Mouse (Mus musculus) heart, postnatal 0 days (tissue): ENCODE data around the gene Tbx6. TPM values are rescaled to one million over a fixed set of nuclear protein-coding genes. Genes with fewer than 3 reads are reported as not detected.
"Not testable (repeated sequence)": the region's sequence is repeated elsewhere in the genome, so short reads cannot be mapped to it uniquely, and the experiment has no call there.

ENCODE experiments used
- ATAC-seq: fragments of 200-750 bp; cut with Nextera tagmentation; 2 replicates; pipeline ENCODE4 v1.8.0; 2017; ENCODE audit warnings: low read depth, moderate number of reproducible peaks, moderate library complexity; ENCODE audit not compliant: insufficient read depth
- DNase-seq: peaks from one replicate; pipeline ENCODE4 v3.0.0-alpha.2; 2016; ENCODE audit warnings: low spot score
- H3K27ac ChIP-seq: fragments of 300-500 bp; sonication (generic); 2 replicates; pipeline ENCODE4 v1.5.1; 2014; ENCODE audit warnings: low read depth, mild to moderate bottlenecking
- H3K27me3 ChIP-seq: fragments of 300-500 bp; sonication (generic); 2 replicates; pipeline ENCODE4 v1.6.1; 2014; ENCODE audit warnings: low read length, mixed read lengths; ENCODE audit not compliant: control insufficient read depth, insufficient read depth
- H3K36me3 ChIP-seq: fragments of 300-500 bp; sonication (generic); replicated peaks from 2 replicates; pipeline ENCODE4 v1.6.1; 2014; ENCODE audit warnings: low read length, mixed read lengths; ENCODE audit not compliant: control insufficient read depth, insufficient read depth
- H3K4me1 ChIP-seq: fragments of 300-500 bp; sonication (generic); 2 replicates; pipeline ENCODE4 v1.6.1; 2014; ENCODE audit warnings: antibody characterized with exemption; ENCODE audit not compliant: control insufficient read depth, insufficient read depth
- H3K4me2 ChIP-seq: fragments of 300-500 bp; sonication (generic); 2 replicates; pipeline ENCODE4 v1.6.1; 2014; ENCODE audit warnings: low read depth, mild to moderate bottlenecking, low read length, moderate library complexity
- H3K4me3 ChIP-seq: fragments of 300-500 bp; sonication (generic); 2 replicates; pipeline ENCODE4 v1.5.1; 2014; ENCODE audit warnings: low read depth, low read length
- H3K9ac ChIP-seq: fragments of 300-500 bp; sonication (generic); replicated peaks from 2 replicates; pipeline ENCODE4 v1.6.1; 2014; ENCODE audit warnings: low read depth, low read length, mixed read lengths
- H3K9me3 ChIP-seq: fragments of 300-500 bp; sonication (generic); replicated peaks from 2 replicates; pipeline ENCODE4 v1.6.1; 2016; ENCODE audit warnings: low read length; ENCODE audit not compliant: control insufficient read depth
- CTCF ChIP-seq: IDR thresholded peaks from 2 replicates; pipeline ENCODE4 v1.5.1; 2016; ENCODE audit warnings: antibody characterized with exemption, control low read depth, low read depth
- EP300 ChIP-seq: IDR thresholded peaks from 2 replicates; pipeline ENCODE4 v1.6.1; 2016; ENCODE audit warnings: antibody characterized with exemption, low read depth
- WGBS: fragments of 180-500 bp; shearing (Covaris S2); extraction: QIAGEN DNeasy Blood & Tissue Kit; methylation state at CpG from one replicate; pipeline ENCODE4 v1.1.7; 2014; 5-methylcytosine and 5-hydroxymethylcytosine counted together
- polyA plus RNA-seq: library from polyadenylated mRNA; unstranded; fragments of >200 nt; fragmentation: Nextera tagmentation; extraction: Ambion mirVana; gene quantifications from 2 replicates; pipeline ENCODE4 v1.2.1, GENCODE M21; 2015
- total RNA-seq: library from RNA; depleted of rRNA; stranded (reverse); fragments of >200 nt; gene quantifications from 2 replicates; pipeline ENCODE4 v1.2.3, GENCODE M21; 2014; ENCODE audit warnings: low replicate concordance

Gene Tbx6
- total and polyA plus RNA-seq, 2 experiments from 2014 or later: 0.23 TPM; not detected in 1

DNA sequence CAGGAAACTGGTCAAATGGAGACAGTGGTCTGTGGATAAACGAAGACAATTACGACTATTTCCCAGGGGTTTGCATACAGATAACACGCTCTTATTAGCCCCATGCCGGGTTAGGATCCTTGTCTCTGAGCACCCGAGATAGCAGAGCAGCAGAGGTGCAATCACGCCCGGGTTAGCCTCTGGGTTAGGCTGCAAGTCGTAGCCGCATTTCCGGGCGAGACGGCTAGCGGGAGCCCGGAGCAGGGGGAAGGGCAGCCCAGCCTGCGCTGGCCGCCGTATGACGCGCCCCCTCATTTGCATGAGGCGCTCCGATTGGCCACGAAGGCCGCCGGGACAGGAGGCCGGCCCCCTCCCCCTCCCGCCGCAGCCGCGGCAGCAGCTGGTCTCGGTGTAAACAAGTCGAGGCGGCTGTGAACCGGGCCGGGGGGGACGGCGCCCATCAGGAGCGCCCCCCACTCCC is 4.7 kb upstream of the Tbx6 start, which contains the start of gene Ypel3:
Ypel3 (plus strand) TSS at position 358 of the 460 bp plus-strand sequence.
- H3K4me1 ChIP-seq: peaks cover 24% of the 10 kb centered on the region; the same call in 1 of the 2 replicates
- peak; percentile 91 for ATAC-seq
- H3K27ac ChIP-seq: peak within 1 kb of the TSS; percentile 84
- no peaks in the 10 kb centered on the region for H3K9me3 ChIP-seq
- TF ChIP-seq EP300 (peak; percentile 62; the same call in 1 of the 2 replicates), CTCF (no peak)
- H3K36me3 ChIP-seq: peaks cover 7% of the 10 kb centered on the region
- H3K4me2 ChIP-seq: peak within 1 kb of the TSS; percentile 92
- H3K9ac ChIP-seq: peak within 1 kb of the TSS; percentile 92
- DNase-seq: peak; percentile 95
- no peaks in the 10 kb centered on the region for H3K27me3 ChIP-seq
- peak within 1 kb of the TSS; percentile 76 for H3K4me3 ChIP-seq
- WGBS: under 1% methylated on average over 31 of the region's 37 CpGs

- no peak for ATAC-seq
- H3K27ac ChIP-seq: peak overlapping the region; percentile 84
- no peak for DNase-seq
Observed at GRCm38 (mm10) chr7:126777476-126777875, 3.8 kb upstream of the Tbx6 start.

DNA sequence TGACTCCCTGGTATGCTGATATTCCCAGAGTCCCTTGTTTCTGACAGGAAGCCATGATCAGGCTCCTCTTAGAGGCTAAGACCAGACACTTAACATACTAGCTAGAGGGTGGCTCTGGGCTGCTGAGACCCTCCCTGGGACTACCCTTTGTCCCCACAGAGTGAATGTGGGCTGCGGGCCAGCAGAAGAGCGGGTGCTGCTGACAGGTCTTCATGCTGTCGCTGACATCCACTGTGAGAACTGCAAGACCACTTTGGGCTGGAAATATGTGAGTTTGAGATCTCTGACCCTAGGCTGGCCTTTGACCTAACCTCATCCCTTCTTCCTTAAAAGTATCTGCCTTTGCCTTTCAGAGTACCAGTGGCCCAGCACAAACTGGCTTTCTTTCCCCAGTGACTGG is 3.1 kb upstream of the Tbx6 start:
- Histone ChIP-seq H3K4me3 (no peak overlapping the region), H3K4me2 (no peak overlapping the region; the same call in 1 of the 2 replicates), H3K36me3 (peaks cover 7% of the 10 kb centered on the region; the same call in 1 of the 2 replicates), H3K4me1 (peaks cover 24% of the 10 kb centered on the region; the same call in 1 of the 2 replicates), H3K9ac (no peak overlapping the region), H3K9me3 (no peaks in the 10 kb centered on the region), H3K27ac (no peak overlapping the region), H3K27me3 (no peaks in the 10 kb centered on the region)
- WGBS: 66% methylated on average over 3 of the region's 3 CpGs
- ATAC-seq (no peak), DNase-seq (no peak)
- TF ChIP-seq EP300 (no peak), CTCF (no peak)

More at GRCm38 (mm10) chr7:126777476-126777875, 3.8 kb upstream of the Tbx6 start:
- H3K9ac ChIP-seq: peak overlapping the region; percentile 92
- H3K36me3 ChIP-seq: peaks cover 7% of the 10 kb centered on the region; the same call in 1 of the 2 replicates
- no peaks in the 10 kb centered on the region for H3K27me3 ChIP-seq
- peaks cover 24% of the 10 kb centered on the region; the same call in 1 of the 2 replicates for H3K4me1 ChIP-seq
- peak overlapping the region; percentile 76 for H3K4me3 ChIP-seq
- peak overlapping the region; percentile 92 for H3K4me2 ChIP-seq
- TF ChIP-seq CTCF: no peak
- no peak for TF ChIP-seq EP300
- WGBS: 39% methylated on average over 10 of the region's 10 CpGs
- no peaks in the 10 kb centered on the region for H3K9me3 ChIP-seq

GRCm38 (mm10) chr7:126779101-126779500 is 2.2 kb upstream of the Tbx6 start:
- H3K4me1 ChIP-seq: peaks cover 24% of the 10 kb centered on the region; the same call in 1 of the 2 replicates
- 87% methylated on average over 7 of the region's 7 CpGs for WGBS

GRCm38 (mm10) chr7:126779983-126780970 is 1.0 kb upstream of the Tbx6 start:
- H3K4me1 ChIP-seq: peaks cover 24% of the 10 kb centered on the region; the same call in 1 of the 2 replicates
- 3% methylated on average over 21 of the region's 21 CpGs for whole genome bisulfite sequencing

More at GRCm38 (mm10) chr7:126779101-126779500, 2.2 kb upstream of the Tbx6 start:
- H3K36me3 ChIP-seq, H3K27me3 ChIP-seq, H3K4me2 ChIP-seq, ATAC-seq, DNase-seq, H3K27ac ChIP-seq, H3K4me3 ChIP-seq, H3K9me3 ChIP-seq, H3K9ac ChIP-seq: not testable (repeated sequence)

More at GRCm38 (mm10) chr7:126779983-126780970, 1.0 kb upstream of the Tbx6 start:
- Histone ChIP-seq H3K4me3 (peak overlapping the region; percentile 52), H3K4me2 (peak overlapping the region; percentile 91), H3K36me3 (peaks cover 18% of the 10 kb centered on the region; the same call in 1 of the 2 replicates), H3K27me3 (no peaks in the 10 kb centered on the region), H3K9ac (peak overlapping the region; percentile 50), H3K27ac (peak overlapping the region; percentile 46), H3K9me3 (no peaks in the 10 kb centered on the region)
- DNase-seq: peak; percentile 85
- 0 out of 2 replicates have a peak, but pooled peaks have one; percentile 49 for TF ChIP-seq EP300
- peak; percentile 87 for TF ChIP-seq CTCF
- ATAC-seq: peak; percentile 66
